Mouse (Mus musculus): ENCODE measurements around the gene Tapt1. TPM values are rescaled to one million over a fixed set of nuclear protein-coding genes. Genes with fewer than 3 reads are reported as not detected.

Gene Tapt1
- total RNA-seq, 4 experiments from 2014 or later, result 38.3 to 45.8 (median 41.1) TPM

GRCm38 (mm10) chr5:44234606-44235005 lies 8.2 kb upstream of the Tapt1 start:
- no peak for DNase-seq (ENCODE audit: low spot score in 2 of 2)

- DNase-seq (ENCODE audit: low spot score in 2 of 2), result no peak
Observed at GRCm38 (mm10) chr5:44233933-44234332, 7.5 kb upstream of the Tapt1 start.

- no peak for DNase-seq (ENCODE audit: low spot score in 2 of 2)
Observed at GRCm38 (mm10) chr5:44228756-44229155, 2.3 kb upstream of the Tapt1 start.

GRCm38 (mm10) chr5:44228323-44228722 lies 1.9 kb upstream of the Tapt1 start:
- no peak for DNase-seq (ENCODE audit: low spot score in 2 of 2)

GRCm38 (mm10) chr5:44227462-44227840 lies 1.0 kb upstream of the Tapt1 start:
- no peak for DNase-seq (ENCODE audit: low spot score in 2 of 2)

- no peak for DNase-seq (ENCODE audit: low spot score in 2 of 2)
Observed at GRCm38 (mm10) chr5:44225911-44226520, 410 bp downstream of the Tapt1 start.

GRCm38 (mm10) chr5:44224916-44225600 lies 1.4 kb downstream of the Tapt1 start:
- no peak for DNase-seq (ENCODE audit: low spot score in 2 of 2)

GRCm38 (mm10) chr5:44224251-44224650 lies 2.2 kb downstream of the Tapt1 start:
- no peak for DNase-seq (ENCODE audit: low spot score in 2 of 2)

GRCm38 (mm10) chr5:44223341-44223881 lies 3.0 kb downstream of the Tapt1 start:
- no peak for DNase-seq (ENCODE audit: low spot score in 2 of 2)

GRCm38 (mm10) chr5:44220430-44220829 lies 6.0 kb downstream of the Tapt1 start:
- no peak for DNase-seq (ENCODE audit: low spot score in 2 of 2)

GRCm38 (mm10) chr5:44219871-44220270 lies 6.6 kb downstream of the Tapt1 start:
- no peak for DNase-seq (ENCODE audit: low spot score in 2 of 2)

- no peak for DNase-seq (ENCODE audit: low spot score in 2 of 2)
Observed at GRCm38 (mm10) chr5:44218483-44218882, 7.9 kb downstream of the Tapt1 start.

GRCm38 (mm10) chr5:44217685-44218041 lies 8.8 kb downstream of the Tapt1 start:
- no peak for DNase-seq (ENCODE audit: low spot score in 2 of 2)

- DNase-seq (ENCODE audit: low spot score in 2 of 2), result no peak
Observed at GRCm38 (mm10) chr5:44217041-44217684, 9.3 kb downstream of the Tapt1 start.

GRCm38 (mm10) chr5:44215118-44215517 lies 11.3 kb downstream of the Tapt1 start:
- no peak for DNase-seq (ENCODE audit: low spot score in 2 of 2)

GRCm38 (mm10) chr5:44214025-44214424 lies 12.4 kb downstream of the Tapt1 start:
- DNase-seq (ENCODE audit: low spot score in 2 of 2), result no peak

GRCm38 (mm10) chr5:44213391-44213790 lies 13.0 kb downstream of the Tapt1 start:
- no peak for DNase-seq (ENCODE audit: low spot score in 2 of 2)

GRCm38 (mm10) chr5:44211818-44212465 lies 14.5 kb downstream of the Tapt1 start:
- no peak for DNase-seq (ENCODE audit: low spot score in 2 of 2)

GRCm38 (mm10) chr5:44207286-44207685 lies 19.1 kb downstream of the Tapt1 start:
- DNase-seq (ENCODE audit: low spot score in 2 of 2), result no peak

GRCm38 (mm10) chr5:44206651-44207050 lies 19.8 kb downstream of the Tapt1 start:
- DNase-seq (ENCODE audit: low spot score in 2 of 2), result no peak

GRCm38 (mm10) chr5:44203410-44203809 lies 23.0 kb downstream of the Tapt1 start:
- DNase-seq (ENCODE audit: low spot score in 2 of 2), result no peak

- no peak for DNase-seq (ENCODE audit: low spot score in 2 of 2)
Observed at GRCm38 (mm10) chr5:44201665-44202064, 24.8 kb downstream of the Tapt1 start.
